Mouse (Mus musculus): ENCODE data around the gene Nefh.
A peak's percentile ranks its signal among the peaks of the same experiment; 100 is the strongest.

Gene Nefh

DNA sequence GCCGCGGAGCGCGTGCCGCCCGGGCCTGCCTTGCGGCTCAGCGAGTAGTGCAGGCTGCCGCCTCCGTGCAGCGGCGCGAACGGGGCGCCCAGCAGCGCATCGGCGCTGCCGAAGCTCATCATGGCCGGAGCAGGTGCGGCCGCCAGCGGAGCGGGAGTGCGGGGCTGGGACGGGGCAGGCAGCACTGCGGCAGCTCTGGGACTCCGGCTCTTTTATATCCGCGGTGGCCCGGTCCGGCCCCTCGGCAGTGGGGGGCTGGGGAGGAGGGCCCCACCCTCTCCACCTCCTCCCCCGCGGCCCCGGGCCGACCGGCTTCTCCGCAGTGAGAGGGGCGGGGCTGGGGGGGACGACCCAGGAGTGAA, at the start of gene Nefh:
Gene Nefh (minus strand): TSS at position 252 of the 362 bp plus-strand sequence.
- DNase-seq (ENCODE audit: low spot score in 2 of 2), result no peak

DNA sequence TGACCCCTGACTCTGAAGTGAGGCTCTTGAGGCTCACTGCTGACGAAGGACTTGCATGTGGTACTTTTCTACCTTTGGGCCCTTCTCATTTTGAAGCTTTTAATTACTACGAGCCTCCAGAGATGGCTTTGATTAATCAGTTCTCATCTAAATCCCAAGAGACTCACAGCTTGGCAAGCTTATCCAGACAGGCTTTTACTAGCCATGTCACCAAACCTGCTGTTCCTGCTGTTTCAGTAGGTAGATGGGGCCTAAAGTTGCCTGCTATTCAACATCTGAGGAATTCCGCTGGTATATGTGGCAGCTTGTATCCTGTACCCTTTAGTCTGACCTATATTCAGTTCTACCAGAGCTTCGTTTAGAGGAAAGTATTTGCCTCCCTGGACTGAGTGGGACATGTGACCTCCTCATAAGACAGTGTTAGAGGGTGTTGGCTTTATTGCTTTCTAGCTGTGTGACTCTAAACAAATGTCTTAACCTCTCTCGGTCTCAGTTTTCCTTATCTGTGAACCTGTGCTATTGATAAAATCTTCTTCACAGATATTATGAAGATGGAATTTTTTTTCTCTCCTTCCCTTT, 48.8 kb upstream of the Nefh start:
- DNase-seq (ENCODE audit: low spot score in 2 of 2), result no peak

DNA sequence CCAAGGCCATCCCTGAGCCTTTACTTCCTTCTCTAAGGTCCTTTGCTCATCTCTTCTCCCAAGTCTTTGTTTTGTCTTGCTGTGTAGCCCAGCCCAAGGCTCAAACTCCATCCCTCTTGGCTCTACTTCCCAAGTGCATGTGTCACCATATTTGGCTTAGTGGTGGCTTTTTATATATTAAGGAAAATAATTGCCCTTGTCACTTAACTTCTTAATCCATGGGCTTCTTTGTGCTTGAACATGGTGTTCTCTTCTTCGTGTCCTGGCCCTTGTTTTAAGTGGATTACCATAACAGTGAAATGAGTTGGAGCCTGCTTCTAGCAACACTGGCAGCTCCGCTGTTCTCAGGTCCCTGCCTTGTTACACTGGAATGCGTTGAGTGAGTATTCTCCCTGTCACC, 47.8 kb upstream of the Nefh start:
- no peak for DNase-seq (ENCODE audit: low spot score in 2 of 2)

DNA sequence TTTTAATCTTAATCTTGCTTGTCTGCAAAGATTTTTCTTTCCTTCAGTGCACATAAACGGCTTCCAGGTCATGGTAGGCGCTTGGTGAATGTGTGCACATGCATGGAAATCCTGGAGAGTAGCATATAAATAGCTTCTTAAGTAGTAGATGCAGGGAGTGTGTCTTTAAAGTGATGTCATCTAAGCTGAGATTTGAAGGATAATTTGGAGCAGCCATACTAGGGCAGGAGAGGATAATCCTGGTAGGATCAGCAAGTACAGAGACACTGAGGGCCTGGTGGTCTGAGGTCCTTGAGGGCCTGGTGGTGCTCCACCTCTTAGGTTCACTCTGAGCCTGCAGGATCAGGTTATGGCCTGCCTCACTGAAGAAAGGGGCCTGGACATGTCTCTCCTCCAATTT, 44.6 kb upstream of the Nefh start:
- no peak for DNase-seq (ENCODE audit: low spot score in 2 of 2)

- peak in 1 of 2 experiments; percentile 35 for DNase-seq (ENCODE audit: low spot score in 2 of 2)
These were observed 41.3 kb upstream of the Nefh start for GRCm38 (mm10) chr11:4989187-4989586.

DNA sequence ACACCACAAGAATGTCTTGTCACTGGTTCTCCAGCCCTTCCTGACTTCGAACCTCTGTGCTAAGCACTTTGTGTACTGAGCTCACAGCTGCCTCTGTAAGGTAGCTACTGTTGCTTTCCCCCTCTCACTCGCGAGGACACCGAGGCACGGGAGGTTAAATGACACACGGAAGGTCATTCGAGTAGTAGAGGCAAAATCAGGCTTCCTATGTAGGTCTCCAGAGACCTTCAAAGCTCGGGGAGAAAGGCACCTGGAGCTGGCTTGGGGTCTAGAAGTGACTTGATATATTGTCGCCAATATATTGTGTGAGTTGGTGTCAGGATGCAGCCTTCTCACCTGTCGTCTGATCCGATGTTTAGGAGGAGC, 39.6 kb upstream of the Nefh start:
- no peak for DNase-seq (ENCODE audit: low spot score in 2 of 2)

- peak; percentile 94 to 95 for DNase-seq (ENCODE audit: low spot score in 2 of 2)
These were observed 39.0 kb upstream of the Nefh start, which contains the start of gene Ap1b1 for GRCm38 (mm10) chr11:4986695-4987486. TSS of gene Ap1b1 (plus strand) at chr11:4986824.

DNA sequence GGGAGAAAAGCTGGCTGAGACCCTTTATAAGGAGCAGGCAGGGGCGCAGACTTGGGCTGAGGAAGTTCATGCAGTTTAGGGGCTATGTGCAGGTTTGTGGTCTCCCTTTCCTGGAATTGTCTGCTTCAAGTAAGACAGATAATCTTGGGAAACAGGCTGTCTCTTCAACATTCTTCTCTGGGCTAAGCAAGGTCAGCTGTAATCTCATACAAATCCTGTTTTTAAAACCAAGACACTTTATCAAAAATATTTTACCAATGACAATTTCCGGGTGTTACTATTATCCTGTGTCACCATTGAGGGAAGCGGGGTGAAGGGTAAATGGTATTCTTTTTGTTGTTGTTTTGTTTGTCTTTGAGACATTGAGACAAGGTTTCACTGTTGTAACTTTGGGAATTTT, 36.9 kb upstream of the Nefh start:
- DNase-seq (ENCODE audit: low spot score in 2 of 2), result no peak

DNA sequence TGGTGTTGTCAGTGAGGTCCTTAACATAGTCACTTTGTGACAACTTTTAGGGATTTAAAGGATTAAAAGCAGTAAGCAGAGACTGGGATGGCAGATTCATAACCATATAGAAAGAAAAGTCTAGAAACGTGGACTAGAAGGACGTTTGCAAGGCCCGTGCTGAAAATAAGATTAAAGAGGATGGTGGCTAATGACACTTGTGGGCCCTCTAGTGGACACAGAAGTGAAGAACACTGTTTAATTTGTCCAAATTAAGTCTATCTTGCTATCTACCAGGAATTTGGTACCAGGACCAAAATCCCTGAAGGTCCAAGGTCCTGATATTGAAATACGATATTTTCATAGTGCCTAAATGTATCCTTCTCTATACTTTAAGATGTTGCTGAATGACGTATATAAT, 36.4 kb upstream of the Nefh start:
- DNase-seq (ENCODE audit: low spot score in 2 of 2), result no peak

GRCm38 (mm10) chr11:4983538-4983937, 35.7 kb upstream of the Nefh start:
- DNase-seq (ENCODE audit: low spot score in 2 of 2), result no peak

DNA sequence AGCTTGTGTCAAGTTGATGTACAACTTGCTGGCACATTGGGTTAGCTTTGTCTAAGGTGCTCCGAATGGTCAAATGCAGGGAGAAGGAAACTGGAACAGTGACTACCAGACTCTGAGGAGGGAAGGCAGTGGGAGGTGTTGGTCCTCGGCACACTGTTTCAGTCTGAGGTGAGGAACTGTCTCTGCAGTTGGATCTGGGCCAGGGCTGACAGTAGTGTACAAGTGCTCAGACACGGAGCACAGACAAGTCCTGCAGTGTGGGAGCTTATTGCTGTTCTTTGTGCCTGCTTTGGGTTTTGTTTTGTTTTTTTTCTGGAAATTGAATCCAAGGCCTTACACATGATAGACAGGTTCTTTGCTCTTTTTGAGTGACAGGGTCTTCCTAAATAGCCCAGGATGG, 35.1 kb upstream of the Nefh start:
- no peak for DNase-seq (ENCODE audit: low spot score in 2 of 2)

- DNase-seq (ENCODE audit: low spot score in 2 of 2), result peak; percentile 45 to 76
These were observed 27.8 kb upstream of the Nefh start for GRCm38 (mm10) chr11:4975623-4976022.

DNA sequence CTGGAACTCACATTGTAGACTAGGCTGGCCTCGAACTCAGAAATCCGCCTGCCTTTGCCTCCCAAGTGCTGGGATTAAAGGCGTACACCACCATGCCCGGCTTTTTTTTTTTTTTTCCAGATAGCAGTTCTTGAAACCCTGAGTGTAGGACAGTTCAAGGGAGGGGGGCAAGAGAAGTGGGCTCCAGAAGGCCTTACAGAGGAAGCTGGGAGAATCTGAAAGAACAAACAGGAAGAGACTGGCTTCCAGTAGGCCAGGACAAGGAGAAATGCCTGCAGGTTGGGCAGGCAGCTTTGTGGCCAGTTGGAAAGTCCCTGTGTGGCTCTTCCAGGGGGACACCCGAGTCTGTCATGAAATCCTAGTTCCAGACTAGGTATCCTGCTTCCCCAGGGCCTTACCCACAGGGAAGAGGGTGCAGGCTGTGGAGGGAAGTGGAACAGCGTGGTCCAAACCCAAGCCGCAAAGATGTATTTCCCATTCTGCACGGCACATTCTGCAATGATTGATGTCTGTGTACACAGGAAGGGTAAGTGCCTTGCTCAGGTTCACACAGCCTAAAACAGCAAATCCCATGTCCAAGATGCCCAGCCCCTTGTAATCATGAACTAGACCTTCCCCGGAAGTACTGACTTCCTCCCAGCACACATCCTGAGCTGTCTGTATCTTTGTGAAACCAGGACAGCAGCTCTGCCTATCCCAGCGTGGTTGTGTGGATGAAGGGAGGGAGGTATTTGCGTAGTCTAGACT, 26.7 kb upstream of the Nefh start:
- no peak for DNase-seq (ENCODE audit: low spot score in 2 of 2)

- no peak for DNase-seq (ENCODE audit: low spot score in 2 of 2)
These were observed 26.0 kb upstream of the Nefh start for GRCm38 (mm10) chr11:4973871-4974256.

DNA sequence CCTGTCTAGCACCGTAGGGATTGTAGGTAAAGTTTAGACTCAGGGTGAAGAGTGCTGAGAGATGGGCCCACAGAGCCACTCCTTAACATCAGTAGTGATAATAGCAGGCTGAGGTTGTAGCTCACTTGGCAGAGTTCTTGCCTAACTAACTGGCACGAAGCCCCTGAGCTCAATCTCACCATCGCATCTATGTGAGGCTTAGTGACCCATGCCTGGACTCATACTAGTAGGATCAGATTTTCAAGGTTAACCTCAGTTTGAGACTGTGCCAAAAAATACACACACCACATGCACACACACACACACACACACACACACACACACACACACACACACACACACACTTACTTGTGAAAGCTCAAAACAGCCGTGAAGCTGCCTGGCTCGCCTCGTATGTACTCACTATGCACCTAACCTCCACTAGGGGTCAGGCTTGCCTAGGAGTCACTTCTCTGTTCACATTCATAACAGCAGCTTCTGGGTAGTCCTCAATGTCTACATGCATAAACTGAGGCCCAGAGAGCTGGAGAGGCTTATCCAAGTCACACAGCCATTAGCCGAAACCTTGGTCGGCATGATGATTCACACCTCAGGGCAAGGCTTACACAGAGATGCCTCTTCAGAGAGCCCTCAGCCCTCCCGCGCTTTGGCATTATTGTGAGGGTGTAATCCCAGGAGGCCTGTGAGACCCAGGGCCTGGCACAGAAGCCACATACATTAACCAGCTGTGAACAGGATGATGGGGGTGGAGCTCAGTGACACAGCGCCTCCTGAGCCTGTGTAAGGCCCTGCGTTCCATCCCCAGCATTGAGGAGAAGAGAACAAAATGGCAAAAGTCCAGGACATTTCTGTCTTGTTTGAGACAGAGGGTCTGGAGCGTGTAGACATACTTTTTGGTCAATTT, 25.4 kb upstream of the Nefh start:
- DNase-seq (ENCODE audit: low spot score in 2 of 2), result peak in 1 of 2 experiments; percentile 47

GRCm38 (mm10) chr11:4968376-4968775, 20.5 kb upstream of the Nefh start:
- no peak for DNase-seq (ENCODE audit: low spot score in 2 of 2)

GRCm38 (mm10) chr11:4967549-4967948, 19.7 kb upstream of the Nefh start:
- no peak for DNase-seq (ENCODE audit: low spot score in 2 of 2)

GRCm38 (mm10) chr11:4966888-4967287, 19.0 kb upstream of the Nefh start:
- DNase-seq (ENCODE audit: low spot score in 2 of 2), result no peak

DNA sequence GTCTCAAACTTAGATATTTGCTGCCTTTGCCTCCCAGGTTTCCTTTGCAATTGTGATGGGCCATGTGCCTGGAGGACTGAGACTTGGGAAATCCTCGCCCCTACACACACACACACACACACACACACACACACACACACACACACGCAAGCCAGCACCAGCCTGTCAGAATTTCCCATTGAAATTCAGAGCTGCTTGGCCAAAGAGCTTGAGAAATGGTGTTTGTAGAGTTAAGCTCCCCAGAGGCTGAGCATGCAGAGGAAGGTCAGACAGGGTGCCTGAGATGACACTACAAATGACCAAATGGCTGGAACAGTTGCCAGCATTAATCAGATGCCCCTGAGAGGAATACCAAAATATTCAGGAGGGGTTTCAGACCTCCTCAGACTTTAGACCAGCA, 18.5 kb upstream of the Nefh start:
- DNase-seq (ENCODE audit: low spot score in 2 of 2), result no peak

- DNase-seq (ENCODE audit: low spot score in 2 of 2), result no peak
These were observed 15.4 kb upstream of the Nefh start for GRCm38 (mm10) chr11:4963099-4963808.

- DNase-seq (ENCODE audit: low spot score in 2 of 2), result no peak
These were observed 6.1 kb upstream of the Nefh start for GRCm38 (mm10) chr11:4953918-4954317.
